Mouse (Mus musculus): ENCODE measurements around the gene Slc50a1.

- TF ChIP-seq EP300 (IDR thresholded peaks at IDR 0.05; ENCODE audit: low read depth) (no peak), CTCF (IDR thresholded peaks at IDR 0.05; ENCODE audit: low read depth) (peak; percentile 23; the same call in 1 of the 2 replicates)
These were observed 29.1 kb upstream of the Slc50a1 start for GRCm38 (mm10) chr3:89299499-89299898.
